Mouse (Mus musculus): ENCODE results near the gene Ppp1r35. TPM values are rescaled to one million over a fixed set of nuclear protein-coding genes. Genes with fewer than 3 reads are reported as not detected.
A peak's percentile ranks its signal among the peaks of the same experiment; 100 is the strongest.
"Not testable (repeated sequence)": the region's sequence is repeated elsewhere in the genome, so short reads cannot be mapped to it uniquely, and the experiment has no call there.

Gene Ppp1r35
- polyA plus RNA-seq, 1 experiment: 52.6 TPM

DNA sequence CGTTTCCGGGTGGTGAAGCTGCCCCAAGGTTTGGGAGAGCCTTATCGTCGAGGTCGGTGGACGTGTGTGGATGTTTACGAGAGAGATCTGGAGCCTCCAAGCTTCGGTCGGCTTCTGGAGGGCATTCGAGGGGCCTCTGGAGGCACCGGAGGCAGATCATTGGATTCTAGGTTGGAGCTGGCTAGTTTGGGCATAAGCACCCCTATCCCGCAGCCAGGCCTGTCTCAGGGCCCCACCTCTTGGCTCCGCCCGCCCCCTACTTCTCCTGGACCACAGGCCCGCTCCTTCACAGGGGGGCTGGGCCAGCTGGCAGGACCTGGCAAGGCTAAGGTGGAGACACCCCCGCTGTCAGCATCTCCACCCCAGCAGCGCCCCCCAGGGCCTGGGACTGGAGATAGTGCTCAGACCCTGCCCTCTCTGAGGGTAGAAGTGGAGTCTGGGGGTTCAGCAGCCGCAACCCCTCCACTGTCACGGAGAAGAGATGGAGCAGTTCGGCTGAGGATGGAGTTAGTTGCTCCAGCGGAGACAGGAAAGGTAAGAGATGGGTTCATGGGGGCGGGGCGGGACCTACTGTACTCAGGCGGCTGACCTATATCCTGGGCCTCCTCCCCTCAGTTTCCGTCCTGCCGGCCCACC, 31.2 kb upstream of the Ppp1r35 start:
- Histone ChIP-seq H3K4me3 (replicated peaks; ENCODE audit: control insufficient read depth, low read depth, low read length) (peak overlapping the region; percentile 94), H3K27ac (ENCODE audit: control insufficient read depth, insufficient read depth, low read depth, low read length, poor library complexity) (peak overlapping the region; percentile 99), H3K4me1 (ENCODE audit: control insufficient read depth, insufficient read depth, low read length) (peaks cover 2% of the 10 kb centered on the region; the same call in 1 of the 2 replicates)
- peak; percentile 30; the same call in 1 of the 2 replicates for TF ChIP-seq POLR2A (IDR thresholded peaks at IDR 0.05; ENCODE audit: borderline replicate concordance, control insufficient read depth, low read depth, low read length)
- TF ChIP-seq CTCF (IDR thresholded peaks at IDR 0.05; ENCODE audit: control insufficient read depth, insufficient read depth, low read length): 0 out of 2 replicates have a peak, but pooled peaks have one; percentile 15
- 1% methylated on average over 26 of the region's 26 CpGs for WGBS

GRCm38 (mm10) chr5:137748130-137748770, 30.4 kb upstream of the Ppp1r35 start:
- Histone ChIP-seq H3K4me3 (replicated peaks; ENCODE audit: control insufficient read depth, low read depth, low read length) (peak overlapping the region; percentile 70), H3K4me1 (ENCODE audit: control insufficient read depth, insufficient read depth, low read length) (peaks cover 2% of the 10 kb centered on the region; the same call in 1 of the 2 replicates), H3K27ac (ENCODE audit: control insufficient read depth, insufficient read depth, low read depth, low read length, poor library complexity) (peak overlapping the region; percentile 99)
- TF ChIP-seq POLR2A (IDR thresholded peaks at IDR 0.05; ENCODE audit: borderline replicate concordance, control insufficient read depth, low read depth, low read length): no peak
- TF ChIP-seq CTCF (IDR thresholded peaks at IDR 0.05; ENCODE audit: control insufficient read depth, insufficient read depth, low read length): no peak
- WGBS: 3% methylated on average over 5 of the region's 5 CpGs

DNA sequence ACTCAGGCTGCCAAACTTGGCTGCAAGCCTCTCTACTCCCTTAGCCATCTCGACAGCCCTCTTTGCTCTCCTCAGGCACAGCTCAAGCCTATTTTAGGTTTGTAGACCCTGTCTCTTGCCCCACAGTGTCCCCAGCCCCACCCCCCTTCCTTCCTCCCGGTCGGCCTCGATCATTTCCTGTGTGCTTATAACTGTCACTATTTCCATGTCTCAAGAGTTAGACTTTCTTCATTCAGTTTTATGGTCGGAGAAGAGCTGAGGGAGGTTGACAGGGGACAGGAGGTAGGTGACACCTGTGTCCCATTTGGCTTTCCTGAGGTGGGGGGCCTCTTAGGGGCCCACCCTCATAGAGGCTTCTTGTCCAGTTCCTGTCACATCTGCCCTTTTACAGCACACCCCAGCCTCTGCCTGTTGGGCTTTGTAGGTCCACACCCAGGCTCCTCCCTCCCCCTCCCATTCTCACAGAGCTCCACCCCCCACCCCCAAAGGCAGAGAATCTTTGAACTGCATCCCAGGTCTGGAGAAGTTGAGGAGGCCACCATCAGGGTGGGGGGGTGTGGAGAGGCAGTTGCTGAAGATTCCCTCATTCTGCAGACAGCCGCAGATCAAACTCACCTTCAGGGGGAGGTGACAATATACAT, 29.3 kb upstream of the Ppp1r35 start:
- H3K4me1 ChIP-seq (ENCODE audit: control insufficient read depth, insufficient read depth, low read length): peaks cover 2% of the 10 kb centered on the region; the same call in 1 of the 2 replicates
- H3K4me3 ChIP-seq (replicated peaks; ENCODE audit: control insufficient read depth, low read depth, low read length): peak overlapping the region; percentile 70
- peak overlapping the region; percentile 99 for H3K27ac ChIP-seq (ENCODE audit: control insufficient read depth, insufficient read depth, low read depth, low read length, poor library complexity)
- TF ChIP-seq CTCF (IDR thresholded peaks at IDR 0.05; ENCODE audit: control insufficient read depth, insufficient read depth, low read length) (no peak), POLR2A (IDR thresholded peaks at IDR 0.05; ENCODE audit: borderline replicate concordance, control insufficient read depth, low read depth, low read length) (no peak)
- WGBS: 4% methylated on average over 6 of the region's 6 CpGs

DNA sequence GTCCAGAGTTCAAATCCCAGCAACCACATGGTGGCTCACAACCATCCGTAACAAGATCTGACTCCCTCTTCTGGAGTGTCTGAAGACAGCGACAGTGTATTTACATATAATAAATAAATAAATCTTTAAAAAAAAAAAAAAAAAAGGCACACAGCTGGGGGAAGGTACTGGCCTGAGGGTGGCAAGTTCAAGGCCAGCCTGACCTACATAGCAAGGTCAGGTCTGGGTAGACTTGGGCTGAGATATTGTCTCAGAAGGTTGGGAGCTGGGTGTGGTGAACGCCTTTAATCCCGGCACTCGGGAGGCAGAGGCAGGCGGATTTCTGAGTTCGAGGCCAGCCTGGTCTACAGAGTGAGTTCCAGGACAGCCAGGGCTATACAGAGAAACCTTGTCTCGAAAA, 28.4 kb upstream of the Ppp1r35 start:
- H3K27ac ChIP-seq (ENCODE audit: control insufficient read depth, insufficient read depth, low read depth, low read length, poor library complexity); H3K4me1 ChIP-seq (ENCODE audit: control insufficient read depth, insufficient read depth, low read length); H3K4me3 ChIP-seq (replicated peaks; ENCODE audit: control insufficient read depth, low read depth, low read length): not testable (repeated sequence)
- 86% methylated on average over 7 of the region's 8 CpGs for WGBS

- 94% methylated on average over 13 of the region's 13 CpGs for WGBS
- Histone ChIP-seq H3K27ac (ENCODE audit: control insufficient read depth, insufficient read depth, low read depth, low read length, poor library complexity) (no peak overlapping the region), H3K4me3 (replicated peaks; ENCODE audit: control insufficient read depth, low read depth, low read length) (no peak overlapping the region), H3K4me1 (ENCODE audit: control insufficient read depth, insufficient read depth, low read length) (no peaks in the 10 kb centered on the region; the same call in 1 of the 2 replicates)
- TF ChIP-seq CTCF (IDR thresholded peaks at IDR 0.05; ENCODE audit: control insufficient read depth, insufficient read depth, low read length) (no peak), POLR2A (IDR thresholded peaks at IDR 0.05; ENCODE audit: borderline replicate concordance, control insufficient read depth, low read depth, low read length) (no peak)
Observed at GRCm38 (mm10) chr5:137751221-137751887, 27.3 kb upstream of the Ppp1r35 start.

DNA sequence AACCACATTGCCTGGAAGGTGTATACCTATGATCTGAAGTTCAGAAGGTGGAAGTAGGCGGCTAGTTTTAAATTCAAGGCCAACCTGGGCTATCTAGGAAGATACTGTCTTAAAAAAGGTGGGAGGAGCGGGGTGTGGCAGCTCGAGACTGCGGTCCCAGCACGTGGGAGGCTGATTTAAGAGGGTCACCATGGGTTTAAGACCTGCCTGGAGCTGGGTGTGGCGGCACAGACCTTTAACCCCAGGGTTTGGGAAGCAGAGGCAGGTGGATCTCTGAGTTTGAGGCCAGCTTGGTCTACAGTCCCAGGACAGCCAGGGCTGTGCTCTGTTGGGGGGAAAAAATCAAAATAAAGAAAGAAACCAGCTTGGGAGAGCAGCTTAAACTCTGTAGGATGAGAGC, 26.7 kb upstream of the Ppp1r35 start:
- TF ChIP-seq CTCF (IDR thresholded peaks at IDR 0.05; ENCODE audit: control insufficient read depth, insufficient read depth, low read length) (no peak), POLR2A (IDR thresholded peaks at IDR 0.05; ENCODE audit: borderline replicate concordance, control insufficient read depth, low read depth, low read length) (no peak)
- Histone ChIP-seq H3K27ac (ENCODE audit: control insufficient read depth, insufficient read depth, low read depth, low read length, poor library complexity) (no peak overlapping the region), H3K4me3 (replicated peaks; ENCODE audit: control insufficient read depth, low read depth, low read length) (no peak overlapping the region), H3K4me1 (ENCODE audit: control insufficient read depth, insufficient read depth, low read length) (no peaks in the 10 kb centered on the region; the same call in 1 of the 2 replicates)
- 86% methylated on average over 6 of the region's 6 CpGs for WGBS

DNA sequence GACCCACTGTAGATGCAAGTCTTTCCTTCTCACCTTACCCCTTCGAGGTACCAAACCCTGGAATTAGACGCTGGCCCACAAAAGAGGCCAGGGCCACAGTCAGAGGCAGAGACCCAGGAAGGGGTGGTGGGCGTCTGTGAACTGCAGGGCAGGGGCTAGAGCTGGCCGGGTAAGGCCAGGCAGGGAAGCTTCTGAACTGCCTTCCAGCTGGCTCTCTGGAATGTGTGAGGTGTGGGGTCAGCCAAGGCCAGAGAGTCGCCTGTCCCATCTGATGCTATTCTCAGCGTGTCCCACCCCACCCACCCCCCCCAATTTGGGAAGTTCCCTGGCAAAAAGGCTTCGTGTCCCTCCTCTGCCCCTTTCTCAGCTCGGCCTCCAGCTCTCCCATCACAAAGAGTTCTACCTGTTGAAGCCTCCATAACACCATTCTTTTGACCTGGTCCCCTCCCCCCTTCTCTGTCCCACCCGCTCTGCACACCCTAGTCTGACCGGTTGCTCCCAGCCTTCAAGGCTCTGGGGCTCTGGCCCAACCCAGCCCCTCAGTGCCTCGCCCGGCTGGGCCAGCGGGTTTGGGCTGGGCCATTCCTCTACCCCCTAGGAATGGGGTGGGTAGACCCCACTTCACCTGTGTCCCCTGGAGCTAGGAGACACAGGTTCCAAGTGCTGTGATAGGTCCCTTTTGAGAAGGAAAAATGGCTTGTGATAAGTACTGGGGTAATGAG, 25.4 kb upstream of the Ppp1r35 start:
- no peak overlapping the region for H3K4me3 ChIP-seq (replicated peaks; ENCODE audit: control insufficient read depth, low read depth, low read length)
- 82% methylated on average over 13 of the region's 13 CpGs for WGBS
- no peaks in the 10 kb centered on the region; the same call in 1 of the 2 replicates for H3K4me1 ChIP-seq (ENCODE audit: control insufficient read depth, insufficient read depth, low read length)
- H3K27ac ChIP-seq (ENCODE audit: control insufficient read depth, insufficient read depth, low read depth, low read length, poor library complexity): no peak overlapping the region
- TF ChIP-seq CTCF (IDR thresholded peaks at IDR 0.05; ENCODE audit: control insufficient read depth, insufficient read depth, low read length) (no peak), POLR2A (IDR thresholded peaks at IDR 0.05; ENCODE audit: borderline replicate concordance, control insufficient read depth, low read depth, low read length) (no peak)

All from bone marrow, adult 2 months (tissue).